Mouse (Mus musculus) megakaryocyte progenitor cell, adult 5-6 weeks (primary cell): ENCODE results near the gene Inca1. TPM values are rescaled to one million over a fixed set of nuclear protein-coding genes. Genes with fewer than 3 reads are reported as not detected.

ENCODE experiments used
- ATAC-seq: replicated peaks from 2 replicates; pipeline ENCODE4 v1.8.0; 2016; ENCODE audit warnings: mild to moderate bottlenecking, moderate TSS enrichment, inconsistent platforms; ENCODE audit not compliant: poor library complexity
- total RNA-seq, 2 experiments: library from RNA; stranded (forward) in 1 of 2; stranded (reverse) in 1 of 2; fragments of 157-497, 149-512 nt in 1 of 2; fragments of 200-1000 nt in 1 of 2; gene quantifications; 2 replicates each; pipeline versions ENCODE4 v1.2.3 to v1.2.4; 2015 to 2017

Gene Inca1
- total RNA-seq, 2 experiments from 2014 or later, result 0.20 to 0.50 TPM

DNA sequence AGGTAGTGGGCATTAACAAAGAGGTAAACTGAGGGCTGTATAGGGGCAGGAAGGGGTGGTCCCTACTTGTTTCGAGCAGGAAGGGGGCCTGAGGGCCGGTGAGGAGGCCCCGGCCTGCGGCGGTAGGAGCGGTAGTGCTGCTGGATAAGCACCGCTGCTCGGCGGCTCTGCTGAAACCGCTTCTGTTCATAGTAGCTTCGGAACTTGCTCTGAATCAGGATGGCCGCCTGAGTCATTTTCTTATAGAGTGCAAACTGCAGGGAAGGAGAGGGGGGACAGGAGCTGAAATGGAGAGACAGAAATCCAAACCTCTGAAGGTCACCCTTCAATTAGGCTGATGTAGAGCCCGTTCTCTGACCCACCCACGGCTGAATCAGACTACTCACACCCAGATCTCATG, 29.5 kb downstream of the Inca1 start:
- no peak for ATAC-seq

DNA sequence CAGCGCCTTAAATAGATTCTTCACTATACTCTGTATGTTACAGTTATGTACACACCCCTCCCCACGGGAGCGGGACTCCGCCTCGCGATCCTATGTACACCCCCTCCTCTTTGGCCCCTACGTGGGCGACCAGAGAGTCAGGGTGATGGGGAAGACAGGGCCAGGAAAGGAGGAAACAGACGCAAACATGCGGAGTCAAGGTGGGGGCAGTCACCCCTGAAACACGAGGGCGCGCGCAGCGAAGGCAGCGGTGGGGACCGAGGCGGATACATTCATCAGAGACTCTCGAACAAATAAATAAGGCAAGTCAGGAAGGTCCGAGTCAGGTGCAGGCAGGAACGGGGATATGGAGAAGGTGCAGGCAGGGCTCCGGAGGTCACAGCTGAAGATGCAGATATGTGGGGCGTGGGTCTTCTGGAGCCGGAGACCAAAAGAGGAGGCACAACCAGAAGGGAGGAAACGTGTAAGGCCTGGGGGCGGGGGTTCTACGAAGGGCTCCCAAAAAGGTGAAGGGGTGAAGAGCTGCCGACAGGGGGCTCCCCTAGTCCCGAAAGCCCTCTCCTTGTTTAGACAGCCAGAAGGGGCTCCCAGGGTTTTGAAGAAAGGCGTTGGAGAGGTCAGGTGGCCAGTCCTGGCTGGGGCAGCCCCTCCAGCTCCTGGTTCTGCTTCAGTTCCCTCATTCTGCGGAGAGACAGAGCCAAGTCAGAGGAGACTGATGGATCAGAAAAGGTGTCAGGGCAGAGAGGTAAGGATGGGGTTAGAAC, 30.2 kb downstream of the Inca1 start:
- peak; percentile 52 for ATAC-seq

DNA sequence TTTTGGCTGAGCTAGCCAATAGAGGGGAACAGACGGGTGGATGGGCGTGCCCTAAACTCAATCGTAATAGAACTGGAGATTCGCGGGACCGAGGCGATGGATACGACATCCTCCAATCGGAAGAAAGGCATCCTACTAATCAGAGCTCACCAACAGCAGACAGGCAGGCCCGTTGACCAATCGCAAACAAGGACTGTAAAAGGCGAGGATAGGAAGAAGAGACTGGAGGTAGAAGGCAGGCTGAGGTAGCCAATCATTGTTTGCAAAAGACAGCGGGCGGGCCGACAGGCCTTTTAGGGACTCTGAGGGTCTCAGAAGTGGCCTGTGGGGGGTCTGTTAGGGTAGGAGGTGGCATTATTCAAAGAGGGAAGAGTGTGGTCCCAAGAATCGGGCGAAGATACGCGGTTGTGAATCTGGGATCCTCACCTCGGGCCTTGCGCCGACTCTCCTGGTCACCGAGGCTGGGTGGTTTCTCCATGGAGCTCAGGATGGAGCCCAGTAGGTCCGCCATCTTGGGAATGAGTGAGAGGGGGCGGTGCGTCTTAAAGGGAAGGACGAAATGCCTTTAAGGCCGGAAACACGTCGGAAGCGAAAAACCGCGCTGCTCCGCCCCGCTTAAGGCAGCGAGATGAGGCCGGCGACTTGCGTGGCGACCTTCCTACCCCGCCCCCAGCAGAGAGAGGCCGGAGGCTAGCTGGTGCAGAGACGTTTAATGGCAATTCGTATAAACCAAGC, 31.0 kb downstream of the Inca1 start, which contains the start of gene Spag7:
TSS of gene Spag7 (minus strand) at position 646 of the 735 bp plus-strand sequence.
- peak; percentile 78 for ATAC-seq

DNA sequence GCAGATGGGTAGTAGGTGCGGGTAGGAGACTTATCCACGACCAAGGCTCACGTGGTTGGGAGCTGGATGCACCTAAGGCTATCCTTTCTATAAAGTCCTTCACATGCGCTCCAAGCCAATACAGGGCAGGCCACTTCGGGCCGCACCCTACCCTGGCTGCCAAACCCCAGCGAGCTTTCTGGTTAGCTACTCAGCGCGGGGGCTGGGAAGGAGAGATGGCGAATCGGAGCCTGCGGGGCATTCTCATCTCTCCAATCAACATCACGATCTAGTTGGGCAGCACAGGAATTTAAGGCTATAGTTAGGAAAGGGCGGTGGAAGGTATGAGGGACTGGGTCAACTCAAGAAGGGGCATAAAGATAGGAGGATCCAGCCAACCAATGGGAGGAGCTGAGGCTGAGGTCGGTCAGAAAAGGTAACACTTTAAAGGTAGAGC, 31.6 kb downstream of the Inca1 start:
- no peak for ATAC-seq

DNA sequence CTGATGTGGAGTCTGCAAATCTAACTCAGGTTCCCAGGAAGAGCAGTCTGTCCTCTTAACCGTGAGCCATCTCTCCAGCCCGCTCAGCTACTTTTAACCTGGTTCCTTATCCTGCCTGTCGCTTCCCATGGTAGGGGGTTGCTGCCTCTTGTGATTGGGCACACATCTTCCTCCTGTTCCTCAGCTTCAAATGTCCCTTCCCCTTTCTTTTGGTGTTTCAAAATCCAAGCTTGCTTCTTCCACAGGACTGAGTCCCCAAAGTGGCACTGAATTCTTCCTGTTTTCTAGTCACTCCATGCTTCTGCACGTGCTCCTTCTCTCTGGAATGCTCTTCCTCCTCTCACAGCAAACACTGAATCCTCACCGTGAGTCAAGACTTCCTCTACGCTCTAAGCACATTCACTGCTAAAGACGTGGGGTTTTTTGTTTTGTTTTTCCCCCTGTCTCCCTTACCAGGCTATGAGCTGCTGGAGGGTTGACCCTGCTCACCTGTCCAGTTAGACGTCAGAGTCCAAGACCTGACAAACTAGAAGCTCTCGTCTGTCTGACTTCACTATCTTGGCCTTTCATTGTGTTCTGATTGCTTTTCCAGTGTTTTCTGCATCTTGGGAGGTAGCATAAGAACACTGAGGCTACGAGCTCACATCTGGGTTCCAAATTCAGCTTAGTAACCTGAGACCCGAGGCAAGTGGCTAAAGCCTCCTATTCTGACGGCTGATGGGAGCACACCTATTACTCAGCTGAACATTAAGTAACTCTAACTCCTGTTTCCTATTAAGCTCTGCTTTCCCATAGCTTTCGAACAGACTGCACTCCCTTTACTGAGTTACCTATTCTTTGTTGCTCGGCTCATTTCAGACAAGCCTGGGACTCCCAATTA, 32.4 kb downstream of the Inca1 start:
- ATAC-seq, result no peak

DNA sequence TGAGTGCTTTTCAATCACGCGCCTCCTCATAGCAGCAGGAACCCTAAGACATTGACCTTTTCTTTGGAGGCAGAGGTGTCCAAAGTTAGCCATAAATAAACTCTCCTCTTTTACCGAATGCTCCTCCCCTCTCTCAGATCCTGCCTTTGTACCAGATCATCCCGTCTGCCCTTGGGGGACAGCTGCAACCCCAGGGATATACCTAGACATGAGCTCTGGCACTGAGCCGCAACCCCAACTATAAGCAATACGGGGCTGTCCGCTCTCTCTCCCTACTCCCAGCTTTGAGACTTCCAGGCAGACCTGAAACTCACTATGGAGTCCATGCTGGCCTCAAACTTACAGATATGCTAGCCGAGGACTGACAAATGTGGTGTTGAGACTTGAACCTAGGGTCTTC, 33.3 kb downstream of the Inca1 start:
- no peak for ATAC-seq

DNA sequence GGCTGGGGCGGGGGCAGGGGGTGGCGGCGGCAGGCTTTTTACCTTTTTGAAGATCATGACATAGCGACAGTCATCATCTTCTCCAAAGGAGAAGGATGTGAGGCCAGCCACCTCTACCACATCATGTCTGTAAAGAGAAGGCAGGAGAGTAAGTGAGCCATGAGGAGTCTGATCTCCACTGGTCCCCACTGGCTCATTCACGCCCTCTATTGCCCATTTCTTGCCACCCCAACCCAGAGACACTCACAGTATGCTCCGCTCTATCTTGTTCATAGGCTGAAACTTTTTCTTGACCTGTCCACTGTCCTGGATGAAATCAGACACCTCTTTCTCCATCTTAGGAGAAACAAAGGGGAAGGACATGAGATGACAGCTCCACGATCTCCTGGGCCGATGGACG, 35.2 kb downstream of the Inca1 start:
- ATAC-seq, result no peak

DNA sequence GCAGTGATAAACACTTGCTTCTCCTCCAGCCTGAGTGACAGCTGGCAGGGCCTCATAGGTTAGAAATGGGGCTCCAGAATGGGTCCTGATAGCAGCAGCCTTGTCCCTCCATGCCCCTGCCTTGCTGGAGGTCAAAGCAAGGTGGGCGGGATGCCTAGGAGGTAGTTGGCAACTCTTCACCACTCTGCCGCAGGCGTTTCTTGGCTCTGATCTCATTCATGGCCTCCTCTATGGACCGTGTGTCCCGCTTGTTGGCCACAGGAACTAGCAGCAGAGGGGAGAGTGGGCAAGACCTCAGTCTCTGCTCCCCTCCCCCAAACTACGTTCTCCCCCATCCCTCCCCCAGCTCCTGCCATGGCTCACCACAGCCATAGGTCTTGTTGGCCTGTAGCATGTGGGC, 36.0 kb downstream of the Inca1 start:
- ATAC-seq, result no peak

DNA sequence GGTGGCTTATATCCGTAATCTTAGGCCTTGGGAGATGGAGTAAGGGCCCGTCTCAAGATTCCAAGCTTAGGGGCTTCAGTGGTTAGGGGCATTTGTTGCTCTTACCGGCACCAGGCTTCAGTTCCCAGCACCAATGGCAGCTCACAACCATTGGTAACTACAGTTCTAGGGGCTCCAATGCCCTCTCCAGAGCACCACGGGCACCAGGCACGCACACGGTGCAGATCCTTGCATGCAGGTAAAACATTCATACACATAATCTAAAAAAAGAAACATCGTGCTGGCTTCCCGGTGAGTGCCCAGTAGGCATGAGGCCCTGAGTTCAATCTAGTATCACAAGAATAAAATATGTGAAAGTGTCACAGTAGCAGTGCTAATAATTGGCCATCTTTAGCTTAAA, 36.9 kb downstream of the Inca1 start:
- ATAC-seq, result no peak

DNA sequence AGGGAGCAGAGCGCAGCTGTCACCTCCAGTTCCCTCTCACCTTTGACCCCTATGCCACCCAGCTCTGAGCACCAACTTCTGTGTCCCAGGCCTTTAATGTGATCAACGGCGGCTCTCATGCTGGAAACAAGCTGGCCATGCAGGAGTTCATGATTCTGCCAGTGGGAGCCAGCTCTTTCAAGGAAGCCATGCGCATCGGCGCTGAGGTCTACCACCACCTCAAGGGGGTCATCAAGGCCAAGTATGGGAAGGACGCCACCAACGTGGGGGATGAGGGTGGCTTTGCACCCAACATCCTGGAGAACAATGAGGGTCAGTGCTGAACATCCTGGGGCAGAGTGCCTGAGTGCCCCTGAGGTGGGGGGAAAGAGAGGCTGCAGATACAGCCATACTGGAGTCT, 39.4 kb downstream of the Inca1 start:
- no peak for ATAC-seq

DNA sequence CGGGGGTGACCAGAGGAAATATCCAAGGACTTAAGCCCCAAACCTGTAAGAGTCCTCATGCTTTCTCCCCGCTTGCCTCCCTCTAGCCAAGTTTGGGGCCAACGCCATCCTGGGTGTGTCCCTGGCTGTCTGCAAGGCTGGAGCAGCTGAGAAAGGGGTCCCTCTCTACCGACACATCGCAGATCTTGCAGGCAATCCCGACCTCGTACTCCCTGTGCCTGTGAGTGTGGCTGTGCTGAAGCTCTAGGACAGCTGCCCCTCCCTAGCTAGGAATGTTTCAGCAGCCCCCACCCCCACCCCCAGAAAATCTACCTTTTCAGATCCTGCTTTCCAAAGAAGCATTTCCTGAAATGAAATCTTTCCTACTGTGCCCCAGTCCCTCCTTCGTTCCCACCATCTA, 41.0 kb downstream of the Inca1 start:
- no peak for ATAC-seq

DNA sequence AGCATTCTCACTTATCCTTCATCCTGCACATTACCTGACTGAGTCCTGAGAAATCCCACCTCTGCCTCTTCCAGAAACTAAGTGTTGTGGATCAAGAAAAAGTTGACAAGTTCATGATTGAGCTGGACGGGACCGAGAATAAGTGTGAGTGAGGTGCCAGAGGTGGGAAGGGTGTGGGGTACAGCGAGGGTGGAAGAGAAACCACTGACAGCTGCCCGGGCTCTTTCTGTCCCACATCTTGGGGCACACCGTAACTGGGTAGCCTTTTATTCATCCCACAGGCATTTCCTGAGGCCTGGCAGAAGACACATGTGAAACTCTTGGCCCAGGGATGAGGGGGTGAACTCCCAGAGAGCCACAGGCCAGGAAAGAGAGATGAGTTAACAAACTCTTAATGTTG, 41.4 kb downstream of the Inca1 start:
- no peak for ATAC-seq

DNA sequence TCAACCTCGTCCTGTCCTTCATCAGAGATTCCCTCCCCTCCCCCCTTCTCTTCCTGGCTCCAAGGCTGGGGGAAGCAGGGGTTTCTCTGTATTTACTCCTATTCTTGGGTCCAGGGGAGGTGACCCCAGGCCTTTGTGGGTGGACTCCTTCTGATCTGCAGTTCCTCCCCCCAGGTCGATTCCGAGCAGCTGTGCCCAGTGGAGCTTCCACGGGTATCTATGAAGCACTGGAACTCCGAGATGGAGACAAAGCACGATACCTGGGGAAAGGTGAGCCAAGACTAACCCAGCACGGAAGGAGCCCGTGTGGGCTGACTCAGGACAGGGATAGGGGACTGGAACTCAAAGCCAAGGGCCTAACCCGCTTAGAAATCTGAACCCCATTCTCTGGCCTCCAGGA, 42.0 kb downstream of the Inca1 start:
- ATAC-seq, result no peak

DNA sequence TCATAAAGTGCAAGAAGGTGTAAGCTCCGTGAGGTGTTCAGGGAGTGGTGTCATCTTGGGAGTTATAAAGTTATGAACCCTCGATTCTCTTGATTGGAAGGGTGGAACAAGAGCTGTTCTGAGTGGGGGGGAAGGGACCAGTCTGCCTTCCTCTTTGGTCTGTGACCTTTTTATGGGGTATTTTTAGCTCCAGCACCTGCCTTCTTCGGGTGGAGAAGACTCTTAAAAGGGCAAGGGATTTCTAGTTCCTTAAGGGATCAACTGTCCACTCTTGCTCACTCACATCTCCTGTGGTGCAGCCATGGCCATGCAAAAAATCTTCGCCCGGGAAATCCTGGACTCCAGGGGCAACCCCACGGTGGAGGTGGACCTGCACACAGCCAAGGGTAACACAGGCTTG, 42.4 kb downstream of the Inca1 start:
- ATAC-seq, result no peak

DNA sequence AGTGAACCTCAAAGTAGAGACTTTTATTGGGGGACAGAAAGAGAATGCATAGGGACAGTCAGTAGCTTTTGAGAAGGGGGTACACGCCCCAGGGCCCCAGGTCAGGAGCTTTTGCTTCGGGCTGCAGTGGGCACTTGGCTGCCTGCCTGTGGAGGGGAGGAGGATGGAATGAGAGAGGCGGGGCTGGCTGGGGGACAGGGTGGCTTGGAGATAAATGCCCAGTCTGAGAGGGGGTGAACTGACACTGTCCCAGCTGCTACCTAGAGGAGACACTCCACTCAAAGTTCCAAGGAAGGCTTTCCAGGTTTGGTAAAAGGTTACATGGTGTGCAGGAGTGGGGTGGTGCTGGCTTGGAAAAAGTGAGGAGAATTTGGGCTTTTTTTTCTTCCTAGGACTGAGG, 43.0 kb downstream of the Inca1 start, which contains the start of gene Eno3:
TSS of gene Eno3 (plus strand) at position 239 of the 400 bp plus-strand sequence.
- no peak for ATAC-seq

DNA sequence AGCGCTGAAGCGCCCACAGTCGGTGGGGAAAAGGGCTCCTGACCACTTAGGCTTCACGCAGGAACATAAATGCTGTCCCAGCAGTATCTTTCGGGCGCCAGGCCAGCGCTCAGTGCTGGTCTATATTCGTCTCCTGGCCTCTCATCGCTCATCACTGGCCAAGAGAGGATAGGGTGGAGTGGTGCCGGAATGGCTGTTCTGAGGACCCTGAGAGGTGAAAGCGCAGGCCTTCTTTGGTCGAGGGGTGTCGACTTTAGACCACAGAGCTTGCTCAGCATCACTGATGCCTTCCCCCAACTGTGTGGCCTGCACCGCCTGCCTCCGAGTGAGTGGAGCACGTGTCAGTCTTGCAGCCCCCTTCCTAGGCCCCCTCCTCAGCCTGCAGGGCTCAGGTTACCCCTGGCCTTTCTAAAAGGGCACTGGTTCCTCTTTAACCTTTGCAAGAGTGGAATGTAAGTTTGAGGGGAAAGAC, 43.5 kb downstream of the Inca1 start:
- ATAC-seq, result no peak

DNA sequence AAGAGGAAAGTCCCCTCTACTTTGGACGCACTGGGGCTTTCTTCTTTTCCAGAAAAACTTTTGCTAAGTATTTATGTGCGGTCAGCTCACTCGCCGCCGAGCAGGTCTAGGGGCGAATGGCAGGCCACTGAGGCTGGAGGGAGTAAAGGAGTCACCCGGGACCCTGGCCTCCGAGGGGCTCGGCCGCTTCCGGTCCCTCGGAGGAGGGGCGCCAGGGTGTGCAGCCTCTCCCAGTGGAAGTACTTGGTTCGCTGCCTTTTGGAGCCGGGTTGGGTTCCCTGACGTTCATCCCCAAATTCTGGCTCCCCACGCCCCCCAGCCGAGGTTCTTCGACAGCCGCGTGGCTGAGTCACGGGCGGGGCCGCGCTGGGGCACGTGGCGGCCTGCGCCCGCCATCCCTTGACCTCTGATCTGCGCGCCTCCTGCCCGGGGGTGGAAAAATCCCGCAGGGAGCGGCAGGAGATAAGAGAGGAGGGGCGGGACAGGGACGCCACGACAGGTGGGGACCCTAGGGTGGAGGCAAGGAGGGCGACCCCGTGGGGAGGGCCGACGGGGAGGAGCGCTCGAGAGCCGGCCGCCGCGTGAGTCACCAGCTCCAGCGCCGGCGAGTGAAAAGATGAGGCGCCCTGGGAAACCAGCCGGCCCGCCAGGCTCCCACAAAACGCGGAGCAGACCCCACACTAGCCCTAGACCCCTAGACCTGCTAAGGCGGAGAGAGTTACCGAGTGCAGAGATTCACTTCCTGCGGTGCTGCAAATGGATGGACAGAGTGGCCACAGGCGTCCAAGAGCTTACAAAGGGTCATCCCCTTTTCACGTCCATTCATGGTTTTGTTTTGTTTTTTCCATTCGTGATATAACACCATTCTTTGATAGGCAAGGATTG, 44.1 kb downstream of the Inca1 start:
- ATAC-seq, result 0 out of 2 replicates have a peak, but pooled peaks have one; percentile 6

DNA sequence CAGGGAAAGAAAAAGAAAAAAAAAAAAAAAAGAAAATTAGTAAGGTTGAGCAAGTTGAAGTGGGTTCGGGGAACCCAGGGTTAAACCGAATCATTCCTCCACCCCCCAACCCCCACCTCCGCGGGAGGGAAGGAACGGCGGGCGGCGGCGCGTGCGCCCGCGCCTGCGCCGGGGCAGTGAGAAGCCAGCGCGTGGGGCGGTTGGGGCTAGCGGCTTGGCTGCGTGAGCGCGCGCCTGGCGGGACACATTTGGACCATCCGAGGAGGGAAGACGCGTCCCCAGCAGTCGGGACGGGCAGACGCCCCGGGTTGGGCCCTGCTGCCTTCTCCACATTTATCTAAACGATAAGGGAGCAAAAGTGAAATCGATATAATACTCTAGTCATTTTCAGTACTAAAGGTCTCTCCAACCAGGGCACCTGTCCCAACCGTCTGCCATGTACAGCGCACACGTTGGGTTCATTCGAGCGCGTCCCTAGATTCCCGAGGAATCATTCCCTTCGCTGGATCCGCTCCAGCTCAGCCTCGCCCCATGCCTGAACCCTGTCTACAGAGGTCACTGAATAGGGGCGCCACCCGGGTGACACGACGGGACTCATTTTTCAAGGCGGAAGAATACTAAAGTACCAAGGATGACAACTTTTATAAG, 44.9 kb downstream of the Inca1 start:
- ATAC-seq, result peak; percentile 38

DNA sequence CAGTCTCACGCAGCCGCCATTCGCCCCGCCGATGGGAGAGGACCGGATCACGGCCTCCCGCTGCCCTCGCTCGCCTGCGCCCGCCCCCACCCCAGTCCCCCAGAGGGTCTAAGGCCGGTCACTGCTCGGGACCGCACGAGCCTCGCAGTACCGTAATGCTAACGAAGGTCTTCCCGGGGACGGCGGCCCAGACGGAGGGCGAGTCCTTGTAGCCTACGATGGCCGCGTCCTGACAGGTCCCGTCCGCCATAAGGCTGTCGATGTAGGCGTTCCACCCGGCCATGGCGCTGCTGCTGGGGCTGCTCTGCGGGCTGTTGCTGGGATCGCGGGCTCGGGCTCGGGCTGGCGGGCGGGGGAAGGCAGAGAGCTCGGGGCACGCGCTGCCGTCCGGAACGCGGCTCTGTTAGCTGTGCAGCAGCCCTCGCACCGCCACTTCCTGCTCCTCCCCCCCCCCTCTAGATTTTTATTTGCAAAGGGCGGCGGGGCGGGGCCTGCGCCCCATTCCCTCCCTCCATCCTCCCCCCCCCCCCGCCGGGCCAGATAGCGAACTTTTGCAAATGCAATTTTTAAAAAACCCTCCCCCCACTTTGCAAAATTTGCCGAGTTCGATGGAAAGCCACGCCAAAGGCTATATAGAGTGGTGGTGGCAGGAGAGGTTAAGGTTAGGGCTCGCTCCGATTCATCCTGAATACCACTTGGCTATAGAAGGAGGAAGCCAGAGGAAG, 45.6 kb downstream of the Inca1 start, which contains the start of gene Pfn1:
TSS of gene Pfn1 (minus strand) at position 447 of the 725 bp plus-strand sequence.
- peak; percentile 49 for ATAC-seq
